ENCODE assay signal across 31 mouse cellular contexts in the genomic region with DNA sequence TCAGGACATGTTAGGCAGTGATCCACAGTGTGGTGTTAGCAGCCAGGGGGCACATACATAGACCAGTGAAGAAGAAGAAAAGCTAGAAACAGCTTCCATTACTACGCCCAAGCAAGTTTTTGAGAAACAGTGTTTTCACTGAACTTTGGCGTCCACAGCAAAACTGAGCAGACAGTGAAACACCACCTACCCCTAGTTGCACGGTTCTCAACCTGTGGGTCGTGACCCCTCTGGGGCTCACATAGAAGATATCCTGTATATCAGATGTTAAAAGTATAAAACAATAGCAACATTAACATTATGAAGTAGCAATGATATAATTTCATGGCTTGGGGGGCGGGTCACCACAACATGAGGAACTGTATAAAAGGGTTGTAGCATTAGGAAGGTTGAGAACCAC.
"Had no signal": no experiment of that assay in that cellular context is flagged by ENCODE, and none has a peak within 500 bp of the region (broad histone marks: within the 10 kb centered on the region; RNA-seq: fewer than 3 reads in every experiment).

No protein-coding gene starts in this region.

- H3K9ac ChIP-seq: limb, embryonic 12.5 days; limb, embryonic 13.5 days; limb, embryonic 15.5 days; liver, embryonic 12.5 days; liver, embryonic 13.5 days; liver, embryonic 14.5 days; liver, embryonic 15.5 days; liver, postnatal 0 days; lung, embryonic 14.5 days; lung, embryonic 15.5 days; midbrain, embryonic 12.5 days; midbrain, embryonic 13.5 days; midbrain, embryonic 15.5 days; neural tube, embryonic 12.5 days had no signal

- DNase-seq: left cerebral cortex, postnatal 4 days; liver; liver, embryonic 13.5 days; liver, postnatal 0 days; lung, adult 18-20 months; lung, adult 2 months; lung, embryonic 14.5 days; lung, postnatal 10 days; lung, postnatal 14 days; lung, postnatal 36 days; lung, postnatal 4 days; midbrain, embryonic 14.5 days had no signal

- H3K9me3 ChIP-seq: limb, embryonic 10.5 days; limb, embryonic 12.5 days; limb, embryonic 13.5 days; limb, embryonic 15.5 days; liver, embryonic 12.5 days; liver, embryonic 13.5 days; liver, embryonic 15.5 days; lung, embryonic 15.5 days; megakaryocyte, embryonic 14.5 days; midbrain, embryonic 10.5 days; midbrain, embryonic 12.5 days; midbrain, embryonic 15.5 days; neural tube, embryonic 12.5 days had no signal

- H3K4me3 ChIP-seq: limb, embryonic 10.5 days; limb, embryonic 12.5 days; limb, embryonic 13.5 days; limb, embryonic 15.5 days; liver, embryonic 12.5 days; liver, embryonic 13.5 days; liver, embryonic 15.5 days; lung, embryonic 15.5 days; megakaryocyte, embryonic 14.5 days; midbrain, embryonic 10.5 days; midbrain, embryonic 12.5 days; midbrain, embryonic 13.5 days; midbrain, embryonic 15.5 days; myocyte; neural tube, embryonic 12.5 days had no signal

- ATAC-seq: liver, embryonic 12.5 days; liver, postnatal 0 days; lung, postnatal 0 days; midbrain, embryonic 13.5 days; midbrain, embryonic 15.5 days had no signal

- H3K4me1 ChIP-seq: limb, embryonic 10.5 days; limb, embryonic 12.5 days; limb, embryonic 13.5 days; limb, embryonic 15.5 days; liver, embryonic 12.5 days; liver, embryonic 13.5 days; liver, embryonic 15.5 days; lung, embryonic 15.5 days; megakaryocyte, embryonic 14.5 days; midbrain, embryonic 10.5 days; midbrain, embryonic 12.5 days; midbrain, embryonic 13.5 days; midbrain, embryonic 15.5 days; neural tube, embryonic 12.5 days had no signal

- H3K27me3 ChIP-seq: limb, embryonic 12.5 days; limb, embryonic 13.5 days; limb, embryonic 15.5 days; liver, embryonic 12.5 days; liver, embryonic 13.5 days; liver, embryonic 15.5 days; lung, embryonic 15.5 days; midbrain, embryonic 12.5 days; midbrain, embryonic 13.5 days; midbrain, embryonic 15.5 days; neural tube, embryonic 12.5 days had no signal

- H3K27ac ChIP-seq: limb, embryonic 10.5 days; limb, embryonic 12.5 days; limb, embryonic 13.5 days; limb, embryonic 15.5 days; liver, embryonic 12.5 days; liver, embryonic 13.5 days; liver, embryonic 14.5 days; liver, embryonic 15.5 days; lung, embryonic 15.5 days; macrophage; midbrain, embryonic 10.5 days; midbrain, embryonic 12.5 days; midbrain, embryonic 13.5 days; midbrain, embryonic 15.5 days; neural tube, embryonic 12.5 days had no signal

- H3K36me3 ChIP-seq: limb, embryonic 10.5 days; limb, embryonic 12.5 days; limb, embryonic 13.5 days; limb, embryonic 15.5 days; liver, embryonic 12.5 days; liver, embryonic 13.5 days; liver, embryonic 15.5 days; lung, embryonic 15.5 days; midbrain, embryonic 10.5 days; midbrain, embryonic 12.5 days; midbrain, embryonic 13.5 days; midbrain, embryonic 15.5 days; neural tube, embryonic 12.5 days had no signal

- H3K4me2 ChIP-seq: limb, embryonic 12.5 days; limb, embryonic 13.5 days; limb, embryonic 15.5 days; liver, embryonic 11.5 days; liver, embryonic 12.5 days; liver, embryonic 13.5 days; liver, embryonic 15.5 days; lung, embryonic 14.5 days; lung, embryonic 15.5 days; midbrain, embryonic 11.5 days; midbrain, embryonic 12.5 days; midbrain, embryonic 13.5 days; midbrain, embryonic 15.5 days; neural tube, embryonic 12.5 days had no signal
